Comparison of ENCODE assay signal across 10 mouse cellular contexts in genomic region chr3:108466425-108466824, GRCm38 (mm10). TPM values are rescaled to one million over a fixed set of nuclear protein-coding genes. Genes with fewer than 3 reads are reported as not detected.
A peak's percentile ranks its signal among the peaks of the same experiment; 100 is the strongest.
DNase-seq lines count a peak whose midpoint lies in the region; ATAC-seq and TF ChIP-seq lines count a peak whose summit lies in the region.
"Had no signal": no experiment of that assay in that cellular context is flagged by ENCODE, and none has a peak within 500 bp of the region (broad histone marks: within the 10 kb centered on the region; RNA-seq: fewer than 3 reads in every experiment).

No protein-coding gene starts in this region.

- H3K27ac ChIP-seq in lung, embryonic 16.5 days (ENCODE audit: low read length) = no peak overlapping the region
- H3K27ac ChIP-seq in stomach, postnatal 0 days (replicated peaks) = no peak overlapping the region
- H3K27ac ChIP-seq: embryonic facial prominence, embryonic 13.5 days; limb, embryonic 12.5 days had no signal

- no peak overlapping the region for H3K4me2 ChIP-seq in lung, embryonic 16.5 days (ENCODE audit: low read depth, low read length)
- no peak overlapping the region for H3K4me2 ChIP-seq in stomach, postnatal 0 days (replicated peaks; ENCODE audit: low read depth)
- H3K4me2 ChIP-seq: embryonic facial prominence, embryonic 13.5 days; limb, embryonic 12.5 days had no signal

- H3K9ac ChIP-seq in lung, embryonic 16.5 days (ENCODE audit: low read length) = no peak overlapping the region
- no peak overlapping the region for H3K9ac ChIP-seq in stomach, postnatal 0 days (ENCODE audit: low read length)
- H3K9ac ChIP-seq: embryonic facial prominence, embryonic 13.5 days; limb, embryonic 12.5 days had no signal

- no peaks in the 10 kb centered on the region for H3K36me3 ChIP-seq in lung, embryonic 16.5 days (ENCODE audit: control insufficient read depth, insufficient read depth, low read length)
- H3K36me3 ChIP-seq in stomach, postnatal 0 days (ENCODE audit: control insufficient read depth, insufficient read depth, low read length) = no peaks in the 10 kb centered on the region
- H3K36me3 ChIP-seq: embryonic facial prominence, embryonic 13.5 days; limb, embryonic 12.5 days had no signal

- no peaks in the 10 kb centered on the region for H3K4me1 ChIP-seq in lung, embryonic 16.5 days (replicated peaks; ENCODE audit: control insufficient read depth, insufficient read depth, low read length)
- no peaks in the 10 kb centered on the region for H3K4me1 ChIP-seq in stomach, postnatal 0 days (replicated peaks; ENCODE audit: control insufficient read depth, insufficient read depth)
- H3K4me1 ChIP-seq: embryonic facial prominence, embryonic 13.5 days; limb, embryonic 12.5 days had no signal

- TF ChIP-seq CTCF in stomach, postnatal 0 days (IDR thresholded peaks at IDR 0.05; ENCODE audit: low read depth) = peak; percentile 79

- peak; percentile 5 to 54; a peak in 1 of 4 replicates for ATAC-seq in hematopoietic stem cell, adult 5-6 weeks (replicated peaks in 1 of 2; ENCODE audit: insufficient read depth in 1 of 2, low FRiP score in 2 of 2, low TSS enrichment in 1 of 2, low read depth in 1 of 2, poor library complexity in 2 of 2, severe bottlenecking in 2 of 2)
- 0 out of 2 replicates have a peak, but pooled peaks have one; percentile 22 for ATAC-seq in lung, embryonic 16.5 days (ENCODE audit: low read depth)
- no peak for ATAC-seq in stomach, postnatal 0 days (ENCODE audit: low FRiP score, low TSS enrichment)

- WGBS in lung, embryonic 16.5 days = 68% methylated on average over 6 of the region's 6 CpGs
- WGBS in stomach, postnatal 0 days = 76% methylated on average over 6 of the region's 6 CpGs

- intact Hi-C loops in heart, postnatal 25 days (cut with DNase I) = no loop called here

- no peak overlapping the region for H3K4me3 ChIP-seq in lung, embryonic 16.5 days (ENCODE audit: low read length)
- no peak overlapping the region for H3K4me3 ChIP-seq in stomach, postnatal 0 days (ENCODE audit: low read depth, low read length)
- H3K4me3 ChIP-seq: embryonic facial prominence, embryonic 13.5 days; limb, embryonic 12.5 days had no signal

- H3K27me3 ChIP-seq in lung, embryonic 16.5 days (ENCODE audit: control insufficient read depth, insufficient read depth, low read depth, low read length) = no peaks in the 10 kb centered on the region
- H3K27me3 ChIP-seq in stomach, postnatal 0 days (ENCODE audit: control insufficient read depth, insufficient read depth, low read length) = no peaks in the 10 kb centered on the region
- H3K27me3 ChIP-seq: embryonic facial prominence, embryonic 13.5 days had no signal

- no peaks in the 10 kb centered on the region for H3K9me3 ChIP-seq in lung, embryonic 16.5 days (ENCODE audit: control insufficient read depth, low read length)
- H3K9me3 ChIP-seq in stomach, postnatal 0 days (ENCODE audit: control insufficient read depth, low read length) = no peaks in the 10 kb centered on the region
- H3K9me3 ChIP-seq: embryonic facial prominence, embryonic 13.5 days; limb, embryonic 12.5 days had no signal

- no peak for TF ChIP-seq EP300 in stomach, postnatal 0 days (optimal IDR thresholded peaks at IDR 0.05)

- DNase-seq in heart, adult 18-20 months = peak; percentile 14 to 54
- no peak for DNase-seq in heart, postnatal 25 days (ENCODE audit: low spot score)
- peak; percentile 55 for DNase-seq in CD4-positive helper T cell, adult 2 months (ENCODE audit: low read depth, low spot score)
- peak; percentile 69 for DNase-seq in adrenal gland, postnatal 14 days
- peak; percentile 78 for DNase-seq in stomach, postnatal 0 days (ENCODE audit: low spot score)
- DNase-seq in neural tube, embryonic 10.5 days (ENCODE audit: extremely low spot score, low spot score) = no peak

RNA-seq across cellular contexts. Expression of gene Sars, which starts 21.4 kb away (rescaled TPM):
- 10 to 100 TPM; 80.2 to 89.6 TPM for total RNA-seq in heart, adult 18-20 months (2021)
- total RNA-seq in heart, postnatal 25 days (2021) = 10 to 100 TPM; 80.8 to 81.5 TPM
- total RNA-seq in adrenal gland, postnatal 14 days (2021) = 144 and 167 TPM in 2 replicates
- 216 and 455 TPM in 2 replicates for total RNA-seq in hematopoietic stem cell, adult 5-6 weeks (2017)
- 112 and 117 TPM in 2 replicates for polyA plus RNA-seq in lung, embryonic 16.5 days (2015; fragmentation: Nextera tagmentation; extraction: Ambion mirVana)
- 99.5 and 102 TPM in 2 replicates for polyA plus RNA-seq in stomach, postnatal 0 days (2015; fragmentation: Nextera tagmentation; extraction: Ambion mirVana)

RNA-seq across cellular contexts. Expression of gene Celsr2, which starts 51.1 kb away (rescaled TPM):
- total RNA-seq in heart, adult 18-20 months (2021) = 1 to 10 TPM; 5.9 to 9.5 TPM
- total RNA-seq in heart, postnatal 25 days (2021) = 1 to 10 TPM; 4.2 to 5.3 TPM
- 8.7 and 11.0 TPM in 2 replicates for total RNA-seq in adrenal gland, postnatal 14 days (2021)
- total RNA-seq in hematopoietic stem cell, adult 5-6 weeks (2017) = 0.38 and 1.6 TPM in 2 replicates
- polyA plus RNA-seq in lung, embryonic 16.5 days (2015; fragmentation: Nextera tagmentation; extraction: Ambion mirVana) = 6.8 and 6.9 TPM in 2 replicates
- polyA plus RNA-seq in stomach, postnatal 0 days (2015; fragmentation: Nextera tagmentation; extraction: Ambion mirVana) = 7.5 and 9.7 TPM in 2 replicates

Comparison
In these comparisons a context has a peak if more than half of its experiments do, and no peak if none do; other contexts are left out.
1. DNase-seq: peak in heart, adult 18-20 months (2 of 2), CD4-positive helper T cell, adult 2 months (single experiment), adrenal gland, postnatal 14 days (single experiment) and stomach, postnatal 0 days (single experiment); none in heart, postnatal 25 days (single experiment) and neural tube, embryonic 10.5 days (single experiment).